Mouse (Mus musculus): ENCODE data around the gene Pm20d1.

Pm20d1 gene

DNA sequence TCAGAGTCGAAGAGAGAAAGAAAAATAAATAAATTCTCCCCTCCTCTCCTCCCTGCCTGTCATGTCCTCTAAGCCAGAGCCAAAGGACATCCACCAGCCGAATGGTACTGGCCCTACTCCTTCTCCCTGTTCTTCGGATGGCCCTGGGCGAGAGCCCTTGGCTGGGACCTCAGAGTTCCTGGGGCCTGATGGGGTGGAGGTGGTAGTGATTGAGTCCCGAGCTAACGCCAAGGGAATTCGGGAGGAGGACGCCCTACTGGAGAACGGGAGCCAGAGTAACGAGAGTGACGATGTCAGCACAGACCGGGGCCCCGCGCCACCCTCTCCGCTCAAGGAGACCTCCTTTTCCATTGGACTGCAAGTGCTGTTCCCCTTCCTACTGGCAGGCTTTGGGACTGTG, 33.4 kb downstream of the Pm20d1 start:
- no peak for DNase-seq

DNA sequence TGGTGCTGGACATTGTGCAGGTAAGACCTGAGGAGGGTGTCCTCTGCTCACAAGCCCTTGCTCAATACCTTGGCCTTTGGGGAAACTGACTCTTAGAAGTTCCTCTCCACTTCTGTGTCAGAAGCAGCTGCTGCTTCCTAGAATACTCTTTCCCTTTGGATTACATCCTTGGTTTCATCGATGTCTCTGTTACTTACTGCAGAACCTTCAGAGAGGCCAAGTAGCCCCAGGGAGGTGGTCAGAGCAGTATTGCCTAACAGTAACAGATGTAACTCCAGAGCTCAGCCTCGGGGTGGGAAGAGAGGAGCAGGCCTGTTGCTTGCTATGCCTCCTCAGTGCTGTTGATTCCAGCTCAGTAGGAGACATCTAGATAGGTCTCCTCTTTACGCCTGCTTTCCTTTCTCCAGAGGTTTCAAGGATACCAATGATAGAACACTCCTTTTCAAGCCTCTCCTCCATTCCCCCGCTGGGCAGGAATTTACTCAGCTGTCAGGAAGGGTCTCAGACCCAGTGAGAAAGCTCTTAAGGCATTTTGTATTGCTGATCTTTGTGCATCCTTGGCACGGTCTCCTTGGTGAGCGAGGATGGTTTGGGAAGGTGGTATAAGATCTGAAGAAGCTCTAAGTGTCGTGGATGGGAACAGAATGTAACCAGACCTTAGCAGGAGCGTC, 33.9 kb downstream of the Pm20d1 start:
- DNase-seq = no peak

DNA sequence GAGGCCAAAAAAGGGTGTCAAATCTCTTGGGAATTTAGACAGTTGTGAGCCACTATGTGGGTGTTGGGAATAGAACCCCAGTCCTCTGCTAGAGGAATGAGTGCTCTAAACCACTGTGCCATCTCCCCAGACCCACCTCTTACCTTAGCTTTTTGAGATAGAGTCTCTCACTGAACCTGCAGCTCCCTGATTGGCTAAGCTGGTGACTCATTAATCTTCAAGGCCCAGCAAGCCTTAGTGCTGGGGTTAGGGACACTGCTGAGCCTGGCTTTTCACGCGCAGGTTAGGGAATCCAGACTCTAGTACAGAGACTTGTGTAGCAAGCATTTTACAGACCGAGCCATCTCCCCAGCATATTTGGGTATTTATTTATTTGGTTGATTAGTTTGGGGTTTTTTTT, 39.9 kb downstream of the Pm20d1 start:
- no peak for DNase-seq

DNA sequence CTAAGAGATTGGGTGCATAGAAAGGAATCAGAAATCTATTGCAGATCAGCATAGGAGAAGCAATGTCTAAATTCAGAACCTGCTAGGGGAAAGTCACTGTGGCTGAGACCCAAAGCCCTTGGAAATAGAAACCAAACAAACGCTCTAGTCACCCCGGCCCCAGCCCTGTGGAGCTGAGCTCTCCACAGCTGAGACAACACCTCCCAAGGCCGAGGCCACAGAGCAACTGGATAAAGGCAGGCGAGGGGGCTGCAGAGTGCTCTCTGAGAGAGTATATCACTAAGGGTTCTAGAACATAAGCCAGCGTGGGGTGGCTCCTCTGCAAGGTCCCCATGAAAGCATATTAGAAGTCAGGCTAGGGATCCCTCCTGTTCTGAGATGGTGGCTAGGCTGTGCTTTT, 41.4 kb downstream of the Pm20d1 start:
- DNase-seq = no peak

DNA sequence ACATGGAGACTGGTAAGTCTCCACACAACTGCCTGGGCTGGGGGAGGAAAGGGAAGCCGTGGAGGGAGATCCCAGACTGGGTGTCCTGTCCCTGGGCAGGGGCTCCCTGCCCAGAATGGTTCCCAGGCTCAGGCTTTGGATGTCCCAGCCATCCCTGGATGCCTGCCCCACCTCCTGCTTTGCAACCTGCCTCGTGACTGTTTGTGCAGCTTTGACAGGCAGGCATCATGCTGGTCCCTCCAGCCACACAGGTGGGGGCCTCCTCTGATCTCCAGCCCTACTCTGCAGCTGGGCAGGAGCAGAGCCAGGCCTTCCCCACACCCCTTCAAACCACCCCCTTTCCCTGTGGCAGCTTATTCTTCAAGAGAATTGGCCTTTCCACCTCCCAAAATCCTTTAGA, 42.1 kb downstream of the Pm20d1 start:
- peak; percentile 47 to 55 for DNase-seq

DNA sequence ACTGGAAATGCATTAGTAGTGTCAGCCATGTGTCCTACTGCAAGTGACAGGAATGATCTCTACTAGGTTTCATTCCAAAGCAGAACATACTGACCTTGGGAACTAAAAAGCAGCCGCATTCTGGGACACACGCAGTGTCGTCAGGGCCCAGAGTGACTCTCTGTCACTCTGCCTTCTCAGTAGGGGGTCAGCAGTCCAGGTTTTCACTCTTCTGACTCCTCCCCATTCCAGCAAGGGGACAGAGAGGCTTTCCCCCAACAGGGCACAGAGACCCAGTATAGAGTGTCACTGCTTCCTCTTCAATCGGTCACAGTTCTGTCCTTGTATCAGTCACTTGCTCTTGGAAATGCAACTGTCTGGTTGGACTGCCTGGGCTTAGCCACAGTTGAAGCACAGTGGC, 45.0 kb downstream of the Pm20d1 start:
- no peak for DNase-seq

DNA sequence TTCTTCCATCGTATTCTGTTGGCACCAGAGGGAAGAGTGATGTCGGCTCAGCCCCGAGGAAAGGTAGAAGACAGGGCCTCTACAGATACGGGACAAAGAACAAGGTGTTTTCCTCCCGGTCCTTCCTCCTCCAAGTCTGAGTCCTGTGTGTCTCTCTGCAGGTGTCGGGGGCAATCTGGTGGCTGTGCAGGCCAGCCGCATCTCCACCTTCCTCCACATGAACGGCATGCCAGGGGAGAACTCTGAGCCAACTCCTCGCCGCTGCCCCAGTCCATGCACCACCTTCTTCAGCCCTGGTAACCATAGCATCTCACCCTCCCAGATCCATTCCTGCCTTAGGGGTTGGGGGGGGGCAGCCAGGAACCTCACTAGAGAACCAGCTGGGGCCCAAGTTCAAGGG, 46.6 kb downstream of the Pm20d1 start:
- no peak for DNase-seq

DNA sequence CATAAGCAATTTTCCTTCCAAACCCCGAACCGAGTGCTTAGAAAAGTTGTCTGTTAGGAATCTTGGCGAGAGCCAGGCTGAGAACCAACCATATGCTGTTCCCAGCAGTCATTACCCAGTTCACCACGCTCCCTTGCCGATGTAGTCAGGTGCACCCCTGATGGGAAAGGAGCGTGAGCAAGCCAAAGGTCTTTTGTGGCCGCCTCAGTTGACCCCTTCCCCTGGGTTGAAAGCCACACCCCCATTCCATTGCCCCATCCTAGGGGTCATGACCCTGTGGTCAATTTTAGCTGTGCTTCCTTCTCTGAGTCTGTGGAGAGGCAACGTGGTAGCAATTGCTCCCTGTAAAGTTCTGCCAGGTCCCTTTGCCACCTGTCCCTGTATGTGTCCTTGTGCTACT, 47.7 kb downstream of the Pm20d1 start:
- peak in 1 of 2 experiments; percentile 52 for DNase-seq

DNA sequence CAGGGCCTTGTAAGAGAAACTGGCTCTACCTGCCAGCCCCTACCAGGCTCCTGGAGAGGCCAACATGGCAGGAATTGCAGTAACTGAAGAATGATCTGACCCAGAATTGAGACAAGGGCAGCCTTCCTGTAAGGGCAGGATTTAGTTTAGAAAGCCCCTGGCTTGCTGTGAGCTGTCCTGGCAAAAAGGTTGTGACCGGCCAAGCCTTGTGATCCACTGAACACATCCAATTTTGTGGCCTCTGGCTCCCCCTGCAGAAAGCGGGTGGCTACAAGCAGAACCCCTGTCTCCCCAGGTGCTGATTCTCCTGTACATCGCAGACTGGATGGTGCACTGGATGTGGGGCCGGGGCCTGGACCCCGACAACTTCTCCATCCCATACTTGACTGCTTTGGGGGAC, 49.1 kb downstream of the Pm20d1 start:
- peak; percentile 88 for DNase-seq

DNA sequence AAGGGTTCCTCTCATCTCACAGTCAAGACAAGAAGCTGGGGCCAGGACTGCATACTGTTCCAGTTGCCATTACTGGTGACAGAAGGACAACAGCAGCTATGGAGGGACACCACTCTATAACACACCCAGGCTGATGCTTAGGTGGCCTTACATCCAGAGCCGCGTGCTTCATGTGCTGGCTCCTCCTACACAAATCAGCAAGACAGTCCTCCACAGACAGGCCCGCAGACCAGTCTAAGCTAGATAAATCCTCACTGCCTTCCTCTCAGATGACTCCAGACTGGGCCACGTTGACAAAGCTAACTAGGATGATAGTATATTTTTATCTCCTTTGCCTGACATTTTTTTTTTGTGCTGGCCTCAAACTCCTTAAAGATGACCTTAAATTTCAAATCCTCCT, 64.6 kb downstream of the Pm20d1 start:
- DNase-seq = no peak

DNA sequence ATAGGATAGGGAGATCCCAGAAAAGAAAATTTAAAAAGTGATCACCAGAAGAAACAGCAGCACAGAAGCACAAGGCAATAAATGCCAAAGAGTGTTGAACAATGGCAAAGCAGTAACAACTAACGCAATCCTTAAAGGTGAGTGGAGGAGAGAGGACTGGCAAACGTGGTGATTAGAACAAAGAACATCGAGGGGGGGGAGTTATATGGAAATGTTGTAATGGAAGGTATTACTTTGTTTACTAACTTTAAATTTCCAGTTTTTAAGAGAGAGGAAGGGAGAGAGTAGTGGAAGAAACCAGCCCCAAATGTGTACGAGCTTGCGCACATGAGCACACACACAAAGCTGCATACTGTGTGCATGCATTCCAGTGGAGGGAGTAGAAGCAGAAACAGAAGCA, 68.4 kb downstream of the Pm20d1 start:
- DNase-seq = no peak

DNA sequence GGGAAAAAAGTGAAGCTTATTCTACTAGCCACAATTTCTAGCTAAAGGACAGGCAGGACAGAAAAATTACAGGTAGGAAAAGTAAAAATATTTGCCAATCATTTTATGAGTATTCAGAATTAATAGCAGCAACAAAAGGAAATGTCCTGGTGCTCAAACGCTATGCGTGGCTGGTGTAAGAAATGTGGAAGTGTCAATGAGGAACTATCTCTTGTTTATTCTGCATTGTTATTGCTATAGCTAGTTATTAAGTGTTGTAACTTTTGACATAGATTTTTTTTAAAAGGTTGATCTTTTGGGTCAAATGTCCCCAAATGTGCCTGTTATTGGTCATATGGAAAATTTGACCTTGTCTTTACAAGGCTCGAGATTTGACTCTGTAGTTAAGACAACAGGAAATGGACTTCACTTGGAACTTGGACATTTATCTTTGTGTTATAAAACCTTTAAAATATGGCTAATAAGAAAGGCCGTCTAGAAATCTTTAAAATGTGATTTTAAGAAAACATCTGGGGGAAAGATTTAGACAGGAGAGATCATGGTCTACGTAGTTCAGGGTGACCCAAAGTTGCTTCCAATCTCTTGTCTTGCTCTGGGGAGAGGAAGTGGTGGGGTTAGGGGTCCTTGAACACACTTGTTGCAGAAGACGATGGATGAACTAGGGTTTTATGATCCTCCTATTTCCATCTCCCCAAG, 69.3 kb downstream of the Pm20d1 start:
- DNase-seq = no peak

DNA sequence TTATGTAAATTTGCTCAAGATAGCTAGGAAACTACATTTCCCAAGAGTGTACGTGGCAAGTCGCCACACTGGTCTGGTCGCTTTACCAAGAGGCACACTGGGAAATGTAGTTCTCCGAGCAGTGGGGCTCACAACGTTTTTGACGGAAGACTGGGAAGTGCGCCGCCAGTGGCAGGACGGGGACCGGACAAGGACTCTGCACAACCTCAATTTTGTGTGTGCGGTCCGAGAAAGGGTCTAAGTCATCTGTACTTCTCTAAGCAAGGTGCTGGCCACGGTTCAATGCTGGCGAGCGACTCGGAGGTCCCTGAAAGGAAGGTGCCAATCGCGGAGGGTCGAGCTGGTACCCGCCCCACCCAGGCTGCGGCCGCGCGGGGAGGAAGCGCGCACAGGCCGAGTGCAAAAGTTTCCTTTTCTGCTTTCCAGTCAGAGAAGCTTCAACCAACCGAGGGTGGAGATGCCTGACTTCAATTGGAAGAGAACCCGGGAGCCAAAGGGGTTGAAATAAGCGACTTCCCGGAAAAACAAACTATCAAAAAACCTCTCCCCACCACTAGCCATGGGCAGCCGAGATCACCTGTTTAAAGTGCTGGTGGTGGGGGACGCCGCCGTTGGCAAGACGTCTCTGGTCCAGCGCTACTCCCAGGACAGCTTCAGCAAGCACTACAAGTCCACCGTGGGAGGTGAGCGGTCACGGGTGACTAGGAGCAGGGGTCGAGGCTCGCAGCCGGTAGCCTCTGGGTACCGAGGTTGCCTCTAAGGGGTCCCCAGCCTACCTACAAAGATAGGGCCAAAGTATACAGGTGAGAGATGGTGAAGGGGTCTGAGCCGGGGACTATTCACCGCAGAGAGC, 70.1 kb downstream of the Pm20d1 start, which contains the start of gene Rab29:
Rab29 (plus strand) TSS at position 132 of the 853 bp plus-strand sequence.
- peak; percentile 93 to 96 for DNase-seq

DNA sequence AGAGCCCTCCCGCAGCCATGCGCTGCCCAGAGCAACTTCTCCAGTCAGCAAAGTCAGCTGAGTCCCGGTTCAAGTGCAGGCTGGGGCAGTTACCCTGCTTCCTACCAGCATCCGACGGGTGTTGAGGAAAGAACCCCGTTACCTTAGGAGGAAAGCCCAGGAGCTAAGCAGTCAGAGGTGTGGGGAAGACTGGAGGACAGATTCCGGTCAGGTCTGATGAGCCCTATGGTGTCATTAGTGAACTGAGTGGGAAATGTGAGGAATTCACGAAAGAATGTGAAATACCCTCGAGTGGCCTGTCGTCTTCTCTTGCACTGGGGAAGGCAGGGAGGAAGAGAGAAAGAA, 70.7 kb downstream of the Pm20d1 start:
- DNase-seq = no peak

DNA sequence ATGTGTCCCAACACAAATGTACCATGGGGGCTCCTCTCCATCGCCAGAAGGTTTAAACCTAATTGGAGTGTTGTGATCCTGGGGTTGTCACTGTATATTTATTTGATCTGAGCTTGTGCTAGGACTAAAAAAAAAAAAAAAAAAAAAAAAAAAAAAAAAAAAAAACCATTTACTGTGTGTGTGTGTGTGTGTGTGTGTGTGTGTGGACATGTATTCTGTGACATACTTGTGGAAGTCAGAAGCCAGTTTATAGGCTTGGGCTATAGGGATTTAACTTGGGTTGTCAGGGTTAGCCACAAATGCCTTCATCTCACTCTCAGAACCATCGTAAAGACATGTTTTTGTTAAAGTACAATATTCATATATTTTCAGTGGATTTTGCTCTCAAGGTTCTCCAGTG, 72.4 kb downstream of the Pm20d1 start:
- DNase-seq = no peak

All from cerebellum, postnatal 14 days (tissue).